Mouse (Mus musculus) heart, adult 2 months (tissue): ENCODE results near the gene Ramp2.

Experiments used
- CTCF ChIP-seq: fragments of 200-600 bp; IDR thresholded peaks from 2 replicates; pipeline ENCODE4 v1.8.1; 2022; ENCODE audit warnings: antibody characterized with exemption, mild to moderate bottlenecking, moderate library complexity
- POLR2A ChIP-seq: fragments of 200-500 bp; IDR thresholded peaks from 2 replicates; pipeline ENCODE4 v1.6.1; 2011; ENCODE audit warnings: mild to moderate bottlenecking, low read depth, low read length, control low read depth; ENCODE audit not compliant: insufficient read depth

GRCm38 (mm10) chr11:101230061-101230511, 15.7 kb upstream of the Ramp2 start:
- TF ChIP-seq POLR2A (no peak), CTCF (no peak)
